Mouse (Mus musculus): ENCODE measurements around the gene Spag5. TPM values are rescaled to one million over a fixed set of nuclear protein-coding genes. Genes with fewer than 3 reads are reported as not detected.
A peak's percentile ranks its signal among the peaks of the same experiment; 100 is the strongest.

The Spag5 gene
- polyA plus RNA-seq, 1 experiment from 2014 or later = 30.3 TPM

- H3K27me3 ChIP-seq = no peaks in the 10 kb centered on the region
- no peak overlapping the region for H3K9ac ChIP-seq
- H3K4me1 ChIP-seq = no peaks in the 10 kb centered on the region
- H3K9me3 ChIP-seq (replicated peaks) = no peaks in the 10 kb centered on the region
- H3K36me3 ChIP-seq = peaks cover 93% of the 10 kb centered on the region
- H3K27ac ChIP-seq (replicated peaks) = no peak overlapping the region
- no peak for ATAC-seq (ENCODE audit: insufficient number of reproducible peaks, low FRiP score, low TSS enrichment, low read depth)
- WGBS = 88% methylated on average over 4 of the region's 4 CpGs
- H3K4me3 ChIP-seq (replicated peaks) = no peak overlapping the region
- no peak overlapping the region for H3K4me2 ChIP-seq (replicated peaks)
These were observed 21.7 kb upstream of the Spag5 start for GRCm38 (mm10) chr11:78279586-78279985.

GRCm38 (mm10) chr11:78289146-78289763, 12.1 kb upstream of the Spag5 start:
- Histone ChIP-seq H3K4me2 (replicated peaks) (no peak overlapping the region), H3K9ac (no peak overlapping the region), H3K9me3 (replicated peaks) (no peaks in the 10 kb centered on the region), H3K36me3 (peaks cover 83% of the 10 kb centered on the region), H3K27ac (replicated peaks) (no peak overlapping the region), H3K27me3 (no peaks in the 10 kb centered on the region), H3K4me1 (no peaks in the 10 kb centered on the region), H3K4me3 (replicated peaks) (no peak overlapping the region)
- 93% methylated on average over 7 of the region's 7 CpGs for WGBS
- ATAC-seq (ENCODE audit: insufficient number of reproducible peaks, low FRiP score, low TSS enrichment, low read depth) = no peak

- Histone ChIP-seq H3K4me2 (replicated peaks) (no peak within 1 kb of the TSS), H3K9me3 (replicated peaks) (no peaks in the 10 kb centered on the region), H3K27me3 (no peaks in the 10 kb centered on the region), H3K36me3 (peaks cover 69% of the 10 kb centered on the region), H3K4me1 (no peaks in the 10 kb centered on the region), H3K4me3 (replicated peaks) (no peak within 1 kb of the TSS), H3K27ac (replicated peaks) (no peak within 1 kb of the TSS), H3K9ac (no peak within 1 kb of the TSS)
- WGBS = 96% methylated on average over 4 of the region's 4 CpGs
- ATAC-seq (ENCODE audit: insufficient number of reproducible peaks, low FRiP score, low TSS enrichment, low read depth) = no peak
These were observed 10.7 kb upstream of the Spag5 start, which contains the start of gene BC030499 for GRCm38 (mm10) chr11:78290654-78291053. Gene BC030499 (plus strand): TSS chr11:78290841.

- ATAC-seq (ENCODE audit: insufficient number of reproducible peaks, low FRiP score, low TSS enrichment, low read depth) = no peak
These were observed 6.7 kb upstream of the Spag5 start for GRCm38 (mm10) chr11:78294585-78294984.

GRCm38 (mm10) chr11:78300917-78301316, 412 bp upstream of the Spag5 start:
- 58% methylated on average over 7 of the region's 7 CpGs for WGBS
- Histone ChIP-seq H3K4me1 (peaks cover 15% of the 10 kb centered on the region), H3K4me3 (replicated peaks) (peak overlapping the region; percentile 60), H3K4me2 (replicated peaks) (peak overlapping the region; percentile 80), H3K9me3 (replicated peaks) (no peaks in the 10 kb centered on the region), H3K27me3 (no peaks in the 10 kb centered on the region), H3K36me3 (peaks cover 19% of the 10 kb centered on the region), H3K9ac (peak overlapping the region; percentile 53), H3K27ac (replicated peaks) (peak overlapping the region; percentile 58; the same call in 1 of the 2 replicates)
- no peak for ATAC-seq (ENCODE audit: insufficient number of reproducible peaks, low FRiP score, low TSS enrichment, low read depth)

More at GRCm38 (mm10) chr11:78294585-78294984, 6.7 kb upstream of the Spag5 start:
- no peaks in the 10 kb centered on the region for H3K4me1 ChIP-seq
- H3K9me3 ChIP-seq (replicated peaks) = no peaks in the 10 kb centered on the region
- no peak overlapping the region for H3K4me2 ChIP-seq (replicated peaks)
- no peak overlapping the region for H3K4me3 ChIP-seq (replicated peaks)
- no peak overlapping the region for H3K27ac ChIP-seq (replicated peaks)
- no peak overlapping the region for H3K9ac ChIP-seq
- H3K27me3 ChIP-seq = no peaks in the 10 kb centered on the region
- peaks cover 33% of the 10 kb centered on the region for H3K36me3 ChIP-seq
- 90% methylated on average over 6 of the region's 6 CpGs for WGBS

- H3K9me3 ChIP-seq (replicated peaks) = no peaks in the 10 kb centered on the region
- no peaks in the 10 kb centered on the region for H3K27me3 ChIP-seq
- no peak overlapping the region for H3K4me2 ChIP-seq (replicated peaks)
- peaks cover 44% of the 10 kb centered on the region for H3K36me3 ChIP-seq
- WGBS = 88% methylated on average over 4 of the region's 4 CpGs
- H3K4me1 ChIP-seq = peaks cover 15% of the 10 kb centered on the region
- H3K4me3 ChIP-seq (replicated peaks) = no peak overlapping the region
- no peak for ATAC-seq (ENCODE audit: insufficient number of reproducible peaks, low FRiP score, low TSS enrichment, low read depth)
- no peak overlapping the region for H3K27ac ChIP-seq (replicated peaks)
- H3K9ac ChIP-seq = no peak overlapping the region
These were observed 3.9 kb downstream of the Spag5 start for GRCm38 (mm10) chr11:78305272-78305671.

- no peaks in the 10 kb centered on the region for H3K27me3 ChIP-seq
- H3K9ac ChIP-seq = no peak overlapping the region
- peaks cover 64% of the 10 kb centered on the region for H3K36me3 ChIP-seq
- no peak for ATAC-seq (ENCODE audit: insufficient number of reproducible peaks, low FRiP score, low TSS enrichment, low read depth)
- WGBS = 92% methylated on average over 8 of the region's 8 CpGs
- H3K4me1 ChIP-seq = no peaks in the 10 kb centered on the region
- H3K9me3 ChIP-seq (replicated peaks) = no peaks in the 10 kb centered on the region
- H3K4me3 ChIP-seq (replicated peaks) = no peak overlapping the region
- no peak overlapping the region for H3K27ac ChIP-seq (replicated peaks)
- no peak overlapping the region for H3K4me2 ChIP-seq (replicated peaks)
These were observed 9.7 kb downstream of the Spag5 start for GRCm38 (mm10) chr11:78310861-78311511.

- H3K4me3 ChIP-seq (replicated peaks) = no peak overlapping the region
- no peaks in the 10 kb centered on the region for H3K4me1 ChIP-seq
- no peak for ATAC-seq (ENCODE audit: insufficient number of reproducible peaks, low FRiP score, low TSS enrichment, low read depth)
- no peak overlapping the region for H3K9ac ChIP-seq
- WGBS = 92% methylated on average over 2 of the region's 2 CpGs
- H3K27ac ChIP-seq (replicated peaks) = no peak overlapping the region
- H3K4me2 ChIP-seq (replicated peaks) = no peak overlapping the region
- H3K36me3 ChIP-seq = peaks cover 76% of the 10 kb centered on the region
- H3K9me3 ChIP-seq (replicated peaks) = no peaks in the 10 kb centered on the region
- H3K27me3 ChIP-seq = no peaks in the 10 kb centered on the region
These were observed 12.3 kb downstream of the Spag5 start for GRCm38 (mm10) chr11:78313662-78314061.

- WGBS = 88% methylated on average over 2 of the region's 2 CpGs
- ATAC-seq (ENCODE audit: insufficient number of reproducible peaks, low FRiP score, low TSS enrichment, low read depth) = no peak
- peaks cover 18% of the 10 kb centered on the region for H3K4me1 ChIP-seq
These were observed 17.1 kb downstream of the Spag5 start for GRCm38 (mm10) chr11:78318411-78318810.

GRCm38 (mm10) chr11:78322076-78322831, 20.9 kb downstream of the Spag5 start:
- WGBS = 22% methylated on average over 2 of the region's 2 CpGs
- Histone ChIP-seq H3K27me3 (no peaks in the 10 kb centered on the region), H3K9me3 (replicated peaks) (no peaks in the 10 kb centered on the region), H3K36me3 (peaks cover 43% of the 10 kb centered on the region), H3K9ac (no peak overlapping the region), H3K27ac (replicated peaks) (0 out of 2 replicates have a peak overlapping the region, but pooled peaks have one; percentile 58), H3K4me1 (peaks cover 22% of the 10 kb centered on the region), H3K4me2 (replicated peaks) (peak overlapping the region; percentile 45), H3K4me3 (replicated peaks) (peak overlapping the region; percentile 29)
- 0 out of 2 replicates have a peak, but pooled peaks have one; percentile 8 for ATAC-seq (ENCODE audit: insufficient number of reproducible peaks, low FRiP score, low TSS enrichment, low read depth)

More at GRCm38 (mm10) chr11:78318411-78318810, 17.1 kb downstream of the Spag5 start:
- Histone ChIP-seq H3K27me3 (no peaks in the 10 kb centered on the region), H3K4me2 (replicated peaks) (no peak overlapping the region), H3K36me3 (peaks cover 78% of the 10 kb centered on the region), H3K9ac (no peak overlapping the region), H3K9me3 (replicated peaks) (no peaks in the 10 kb centered on the region), H3K4me3 (replicated peaks) (no peak overlapping the region), H3K27ac (replicated peaks) (no peak overlapping the region)

GRCm38 (mm10) chr11:78322860-78323259, 21.5 kb downstream of the Spag5 start, which contains the start of gene Aldoc:
Gene Aldoc (plus strand): TSS chr11:78322968.
- Histone ChIP-seq H3K36me3 (peaks cover 36% of the 10 kb centered on the region), H3K27me3 (no peaks in the 10 kb centered on the region), H3K4me3 (replicated peaks) (peak within 1 kb of the TSS; percentile 29), H3K4me1 (peaks cover 22% of the 10 kb centered on the region), H3K4me2 (replicated peaks) (peak within 1 kb of the TSS; percentile 45), H3K9ac (no peak within 1 kb of the TSS), H3K27ac (replicated peaks) (peak within 1 kb of the TSS; percentile 58), H3K9me3 (replicated peaks) (no peaks in the 10 kb centered on the region)
- WGBS = 6% methylated on average over 15 of the region's 15 CpGs
- peak; percentile 93 for ATAC-seq (ENCODE audit: insufficient number of reproducible peaks, low FRiP score, low TSS enrichment, low read depth)

All from embryonic facial prominence, embryonic 15.5 days (tissue).